Mouse (Mus musculus) liver, embryonic 14.5 days (tissue): ENCODE data around the gene Arl15.

Experiments
- CTCF ChIP-seq: IDR thresholded peaks from 2 replicates; pipeline ENCODE4 v1.5.1; 2016; ENCODE audit warnings: antibody characterized with exemption, low read depth, control low read depth
- EP300 ChIP-seq: IDR thresholded peaks from 2 replicates; pipeline ENCODE4 v1.6.1; 2016; ENCODE audit warnings: antibody characterized with exemption, low read depth

- TF ChIP-seq CTCF (no peak), EP300 (no peak)
These were observed 88.7 kb downstream of the Arl15 start for GRCm38 (mm10) chr13:113882959-113883358.
